Mouse (Mus musculus): Measurements from ENCODE around the gene Kcns1. TPM values are rescaled to one million over a fixed set of nuclear protein-coding genes. Genes with fewer than 3 reads are reported as not detected.

The Kcns1 gene
- total RNA-seq, 2 experiments from 2014 or later: 5.9 to 6.4 TPM

- DNase-seq (ENCODE audit: low spot score in 2 of 2): peak in 1 of 2 experiments; percentile 63
Observed at GRCm38 (mm10) chr2:164174649-164175395, 3.9 kb upstream of the Kcns1 start.

GRCm38 (mm10) chr2:164173394-164173793 is 2.5 kb upstream of the Kcns1 start:
- no peak for DNase-seq (ENCODE audit: low spot score in 2 of 2)

GRCm38 (mm10) chr2:164170326-164170725 is 587 bp downstream of the Kcns1 start:
- DNase-seq (ENCODE audit: low spot score in 2 of 2): no peak

GRCm38 (mm10) chr2:164168571-164168946 is 2.4 kb downstream of the Kcns1 start:
- DNase-seq (ENCODE audit: low spot score in 2 of 2): peak; percentile 13 to 37

- DNase-seq (ENCODE audit: low spot score in 2 of 2): no peak
Observed at GRCm38 (mm10) chr2:164167752-164168570, 3.0 kb downstream of the Kcns1 start.

- DNase-seq (ENCODE audit: low spot score in 2 of 2): no peak
Observed at GRCm38 (mm10) chr2:164164941-164165340, 6.0 kb downstream of the Kcns1 start.

GRCm38 (mm10) chr2:164161515-164162055 is 9.3 kb downstream of the Kcns1 start:
- no peak for DNase-seq (ENCODE audit: low spot score in 2 of 2)

- DNase-seq (ENCODE audit: low spot score in 2 of 2): peak in 1 of 2 experiments; percentile 30
Observed at GRCm38 (mm10) chr2:164158838-164159237, 12.1 kb downstream of the Kcns1 start.

- DNase-seq (ENCODE audit: low spot score in 2 of 2): no peak
Observed at GRCm38 (mm10) chr2:164156158-164156557, 14.8 kb downstream of the Kcns1 start.

- DNase-seq (ENCODE audit: low spot score in 2 of 2): no peak
Observed at GRCm38 (mm10) chr2:164154007-164154406, 16.9 kb downstream of the Kcns1 start.

GRCm38 (mm10) chr2:164152341-164152740 is 18.6 kb downstream of the Kcns1 start:
- DNase-seq (ENCODE audit: low spot score in 2 of 2): no peak

- no peak for DNase-seq (ENCODE audit: low spot score in 2 of 2)
Observed at GRCm38 (mm10) chr2:164150086-164150760, 20.7 kb downstream of the Kcns1 start.

- no peak for DNase-seq (ENCODE audit: low spot score in 2 of 2)
Observed at GRCm38 (mm10) chr2:164146556-164146955, 24.4 kb downstream of the Kcns1 start.

GRCm38 (mm10) chr2:164144541-164144940 is 26.4 kb downstream of the Kcns1 start:
- DNase-seq (ENCODE audit: low spot score in 2 of 2): no peak

- DNase-seq (ENCODE audit: low spot score in 2 of 2): no peak
Observed at GRCm38 (mm10) chr2:164144025-164144424, 26.9 kb downstream of the Kcns1 start.

- DNase-seq (ENCODE audit: low spot score in 2 of 2): peak; percentile 23 to 50
Observed at GRCm38 (mm10) chr2:164142021-164142420, 28.9 kb downstream of the Kcns1 start.

GRCm38 (mm10) chr2:164137754-164138153 is 33.2 kb downstream of the Kcns1 start:
- peak in 1 of 2 experiments; percentile 27 for DNase-seq (ENCODE audit: low spot score in 2 of 2)

- DNase-seq (ENCODE audit: low spot score in 2 of 2): no peak
Observed at GRCm38 (mm10) chr2:164136393-164136792, 34.5 kb downstream of the Kcns1 start.

GRCm38 (mm10) chr2:164135367-164135766 is 35.5 kb downstream of the Kcns1 start:
- DNase-seq (ENCODE audit: low spot score in 2 of 2): no peak

- peak in 1 of 2 experiments; percentile 40 for DNase-seq (ENCODE audit: low spot score in 2 of 2)
Observed at GRCm38 (mm10) chr2:164134563-164134962, 36.4 kb downstream of the Kcns1 start.

- no peak for DNase-seq (ENCODE audit: low spot score in 2 of 2)
Observed at GRCm38 (mm10) chr2:164131586-164131985, 39.3 kb downstream of the Kcns1 start.
